Mouse (Mus musculus) frontal cortex, postnatal 25 days (tissue): Measurements from ENCODE around the gene Psmb3.

Experiments
- DNase-seq, 2 experiments: peaks; one replicate each; pipeline ENCODE4 v3.0.0; 2022; ENCODE audit warnings: low spot score in 2 of 2

The Psmb3 gene

DNA sequence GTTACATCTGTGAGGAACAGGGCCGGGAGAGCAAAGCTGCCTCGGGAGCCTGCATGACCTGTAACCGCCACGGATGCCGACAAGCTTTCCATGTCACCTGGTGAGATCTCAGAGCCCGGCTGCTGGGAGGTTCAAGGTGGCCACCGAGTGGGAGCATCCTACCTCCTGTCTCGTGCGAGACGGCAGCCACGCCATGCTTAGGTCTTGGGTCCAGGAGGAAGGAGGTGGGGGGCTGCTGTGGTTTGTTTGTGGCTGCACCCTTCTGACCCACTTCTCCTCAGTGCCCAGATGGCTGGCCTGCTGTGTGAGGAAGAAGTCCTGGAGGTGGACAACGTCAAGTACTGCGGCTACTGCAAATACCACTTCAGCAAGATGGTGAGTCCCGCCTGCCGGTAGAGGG is 36.4 kb upstream of the Psmb3 start:
- DNase-seq: no peak

DNA sequence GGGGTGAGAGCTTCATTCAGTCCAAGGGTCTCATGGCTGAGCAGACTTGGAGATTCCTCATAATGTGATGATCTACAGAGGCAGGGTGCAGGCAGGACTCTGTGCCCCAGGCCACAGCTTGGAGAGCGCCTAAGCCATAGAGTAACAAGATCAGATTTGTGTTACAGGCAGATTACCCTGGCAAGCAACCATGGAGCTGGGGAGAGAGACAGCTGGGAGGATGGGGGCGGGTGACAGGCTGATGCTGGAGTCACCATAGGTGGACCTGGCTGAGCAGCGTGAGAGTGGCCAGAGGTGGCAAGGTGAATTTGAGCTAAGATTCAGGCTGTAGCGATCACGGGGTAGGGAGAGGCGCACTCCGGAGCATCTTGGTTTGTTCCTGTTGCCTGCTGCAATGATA is 35.0 kb upstream of the Psmb3 start:
- no peak for DNase-seq

DNA sequence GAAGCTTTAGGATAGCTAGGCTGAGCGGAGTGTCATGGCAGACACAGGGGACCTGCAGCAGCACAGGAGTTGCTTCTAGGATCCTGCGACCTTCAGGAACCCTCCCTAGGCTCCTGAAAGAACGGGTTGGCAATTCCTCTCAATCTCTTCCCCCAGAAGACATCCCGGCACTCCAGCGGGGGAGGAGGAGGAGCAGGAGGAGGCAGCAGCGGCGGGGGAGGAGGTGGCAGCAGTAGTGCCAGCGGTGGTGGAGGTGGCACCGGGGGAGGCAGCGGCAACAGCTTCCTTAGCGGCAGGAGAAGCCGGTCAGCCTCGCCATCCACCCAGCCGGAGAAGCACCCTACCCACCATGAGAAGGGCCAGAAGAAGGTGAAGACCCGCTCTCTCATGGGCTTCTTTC is 33.9 kb upstream of the Psmb3 start:
- DNase-seq: no peak

DNA sequence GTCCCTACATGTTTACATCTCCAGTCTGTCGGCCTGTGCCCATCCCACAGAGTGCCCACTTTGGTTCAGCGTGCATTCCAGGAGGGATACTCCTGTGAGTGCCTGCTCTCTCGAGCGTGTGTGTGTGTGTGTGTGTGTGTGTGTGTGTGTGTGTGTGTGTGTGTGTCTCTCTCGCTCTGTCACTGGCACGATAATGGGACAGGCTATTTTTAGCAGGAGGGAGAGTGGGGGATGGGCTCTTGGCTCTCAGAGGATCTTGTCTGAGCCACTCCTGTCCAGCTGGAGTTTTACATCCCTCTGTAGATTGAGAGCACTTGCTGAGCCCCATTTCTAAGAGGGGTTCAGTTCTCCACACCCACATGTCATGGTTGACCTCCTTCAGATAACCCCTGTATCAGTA is 33.4 kb upstream of the Psmb3 start:
- no peak for DNase-seq

DNA sequence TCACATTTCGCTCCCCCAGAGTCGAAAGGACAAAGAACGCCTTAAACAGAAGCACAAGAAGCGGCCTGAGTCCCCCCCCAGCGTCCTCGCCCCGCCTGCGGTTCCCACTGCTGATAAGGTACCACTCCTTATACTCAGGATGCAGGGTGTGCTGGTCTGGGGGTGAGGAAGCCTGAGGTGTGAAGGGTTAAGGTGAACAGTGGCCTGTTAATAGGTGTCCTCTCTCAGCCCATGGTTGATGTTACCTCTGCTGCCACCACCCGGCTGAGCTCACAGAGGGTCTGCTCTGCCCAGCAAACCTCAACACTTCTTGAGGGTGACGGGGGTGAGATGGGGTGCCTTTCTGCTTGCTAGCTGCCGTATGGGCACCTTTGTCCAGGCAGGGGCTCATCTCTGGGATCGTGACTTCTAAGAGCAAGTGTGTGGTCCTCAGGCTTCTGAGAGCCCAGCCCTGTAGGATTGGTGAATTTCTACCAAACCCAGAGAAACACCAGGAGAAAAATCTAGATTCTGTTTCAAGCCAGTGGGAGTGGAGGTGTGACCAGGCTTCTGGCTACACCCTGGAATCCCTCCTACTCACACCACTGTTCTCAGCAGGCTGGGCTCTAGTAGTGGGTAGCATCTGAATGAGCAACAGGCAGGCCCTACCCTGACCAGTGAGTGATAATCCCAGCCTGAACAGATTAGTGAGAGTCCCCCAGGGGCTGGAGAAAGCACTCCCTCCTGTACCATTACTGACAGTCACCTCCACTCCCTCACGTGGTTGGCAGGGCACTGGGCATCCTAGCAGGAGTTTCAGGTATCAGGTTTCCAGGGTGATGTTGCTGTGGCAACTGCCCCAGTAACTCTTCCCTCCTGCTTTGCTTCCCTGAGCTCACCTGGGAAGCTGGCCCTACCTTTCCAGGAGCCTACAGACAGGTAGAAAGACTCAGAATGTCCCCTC is 32.7 kb upstream of the Psmb3 start:
- no peak for DNase-seq

DNA sequence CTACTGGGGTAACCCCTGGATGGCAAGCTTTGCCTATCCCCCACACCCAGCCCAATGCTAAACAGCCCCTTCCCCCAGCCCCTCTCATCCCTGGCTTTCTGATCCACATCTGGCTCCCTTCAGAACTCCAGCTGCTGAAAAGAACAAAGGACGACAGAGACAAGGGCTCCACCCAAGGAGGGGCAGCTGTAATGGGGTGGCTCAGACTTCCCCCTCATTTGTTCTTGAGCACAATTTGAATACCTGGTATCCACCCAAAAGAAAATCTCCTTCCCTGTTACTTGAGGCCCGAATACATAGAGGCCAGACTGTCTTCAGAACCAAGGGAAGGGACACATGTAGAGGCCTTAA is 32.0 kb upstream of the Psmb3 start:
- DNase-seq: no peak

DNA sequence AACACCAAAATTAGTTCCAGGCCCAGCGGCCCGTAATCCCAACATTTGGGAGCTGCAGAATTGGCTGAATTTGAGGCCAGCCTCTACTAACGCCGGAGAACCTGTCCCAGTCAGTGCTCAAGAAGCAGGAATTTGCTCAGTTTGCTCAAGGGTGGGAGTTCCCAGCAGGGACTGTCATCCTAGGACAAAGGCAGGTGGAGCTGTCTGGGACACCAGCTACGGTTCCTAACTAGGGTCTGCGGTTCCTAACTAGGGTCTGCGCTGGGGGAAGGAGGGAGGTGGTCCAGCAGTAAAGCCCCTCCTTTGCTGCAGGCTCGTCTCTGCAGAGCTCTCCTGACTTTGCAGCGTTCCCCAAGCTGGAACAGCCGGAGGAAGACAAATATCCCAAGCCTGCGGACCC is 30.1 kb upstream of the Psmb3 start:
- no peak for DNase-seq

DNA sequence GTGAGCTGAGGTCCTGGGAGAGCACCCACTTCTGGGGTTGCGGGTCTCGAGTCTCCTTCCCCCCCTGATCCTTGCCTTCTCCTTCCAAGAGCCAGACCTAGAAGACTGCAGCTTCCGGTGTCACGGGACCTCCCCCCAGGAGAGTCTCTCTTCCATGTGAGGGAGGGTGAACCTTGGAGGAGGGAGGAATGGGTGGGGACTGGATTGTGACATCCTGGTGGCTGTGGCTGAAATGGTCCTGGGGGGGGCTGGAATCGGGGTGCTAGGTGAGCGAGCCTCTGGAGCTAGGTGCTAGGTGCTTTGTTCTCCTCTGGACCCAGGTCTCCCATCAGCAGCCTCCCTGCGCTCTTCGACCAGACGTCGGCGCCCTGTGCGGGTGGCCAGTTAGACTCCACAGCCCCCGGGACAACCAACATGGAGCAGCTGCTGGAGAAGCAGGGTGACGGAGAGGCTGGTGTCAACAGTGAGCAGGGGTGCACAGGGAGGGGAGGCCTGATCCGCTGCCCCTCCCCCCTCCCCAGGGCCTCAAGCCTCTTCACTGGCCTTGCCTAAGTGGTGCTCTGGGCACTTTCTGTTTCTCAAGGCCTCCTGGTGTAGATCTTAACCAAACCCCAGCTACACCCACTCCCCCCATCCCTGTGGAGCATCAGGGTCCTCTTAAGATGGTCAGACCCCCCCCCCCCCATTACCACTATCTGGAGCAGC is 27.0 kb upstream of the Psmb3 start:
- DNase-seq: no peak

DNA sequence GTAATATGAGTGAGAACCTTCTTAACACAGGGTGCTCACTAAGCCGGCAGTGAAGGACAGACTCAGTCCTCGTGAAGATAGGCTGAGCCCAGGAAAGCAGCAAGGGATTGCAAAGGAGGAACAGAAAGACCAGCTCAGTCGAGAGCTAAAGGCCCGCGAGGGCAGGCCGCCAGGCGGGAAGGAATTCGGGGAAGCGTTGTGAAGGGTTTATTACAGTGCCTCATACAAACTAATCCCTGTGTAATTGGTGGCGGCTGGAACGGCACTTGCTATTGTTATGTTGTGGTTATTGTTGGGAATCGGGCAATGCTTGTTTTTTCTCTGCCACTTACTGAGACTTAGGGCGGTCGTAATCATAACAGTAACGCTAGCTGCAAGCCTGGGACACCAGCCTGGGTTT is 25.8 kb upstream of the Psmb3 start:
- DNase-seq: no peak

DNA sequence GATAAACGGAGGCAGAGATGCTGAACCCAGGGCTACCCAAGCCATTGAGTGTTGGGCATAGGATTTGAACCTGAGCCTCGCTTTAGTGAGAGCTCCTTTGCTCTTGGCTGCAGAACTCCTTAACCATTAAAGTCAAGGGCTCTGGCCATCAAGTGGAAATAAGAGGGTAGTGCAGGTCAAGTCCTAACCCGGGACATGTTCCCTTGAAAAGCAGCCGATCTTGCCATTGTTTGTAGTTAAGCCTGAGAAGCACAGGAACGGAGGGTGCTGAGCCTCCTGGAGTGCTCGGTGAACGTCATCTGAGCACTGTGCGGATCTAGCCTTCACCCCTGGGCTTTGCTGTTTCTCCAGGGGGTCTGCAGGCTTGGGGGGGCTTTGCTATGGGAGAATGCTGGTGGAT is 25.4 kb upstream of the Psmb3 start:
- DNase-seq: no peak

DNA sequence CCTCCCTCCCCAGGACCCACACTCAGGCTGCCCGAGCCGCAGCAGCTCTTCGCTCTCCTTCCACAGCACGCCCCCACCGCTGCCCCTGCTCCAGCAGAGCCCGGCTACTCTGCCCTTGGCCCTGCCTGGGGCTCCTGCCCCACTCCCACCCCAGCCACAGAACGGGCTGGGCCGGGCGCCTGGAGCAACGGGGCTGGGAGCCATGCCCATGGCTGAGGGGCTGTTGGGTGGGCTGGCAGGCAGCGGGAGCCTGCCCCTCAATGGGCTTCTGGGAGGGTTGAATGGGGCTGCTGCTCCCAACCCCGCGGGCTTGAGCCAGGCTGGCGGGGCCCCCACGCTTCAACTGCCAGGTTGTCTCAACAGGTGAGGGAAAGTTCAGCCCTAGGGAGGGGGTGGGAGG is 24.9 kb upstream of the Psmb3 start:
- DNase-seq: no peak

DNA sequence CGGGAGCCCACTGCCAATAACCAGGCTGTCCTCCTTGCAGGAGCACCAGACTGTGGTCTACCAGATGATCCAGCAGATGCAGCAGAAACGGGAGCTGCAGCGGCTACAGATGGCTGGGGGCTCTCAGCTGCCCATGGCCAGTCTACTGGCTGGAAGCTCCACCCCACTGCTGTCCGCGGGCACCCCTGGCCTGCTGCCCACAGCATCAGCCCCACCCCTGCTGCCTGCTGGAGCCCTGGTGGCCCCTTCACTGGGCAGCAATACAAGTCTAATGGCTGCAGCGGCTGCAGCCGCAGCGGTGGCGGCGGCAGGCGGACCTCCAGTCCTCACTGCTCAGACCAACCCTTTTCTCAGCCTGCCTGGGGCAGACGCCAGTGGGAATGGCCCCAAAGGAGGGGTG is 22.8 kb upstream of the Psmb3 start:
- DNase-seq: no peak

DNA sequence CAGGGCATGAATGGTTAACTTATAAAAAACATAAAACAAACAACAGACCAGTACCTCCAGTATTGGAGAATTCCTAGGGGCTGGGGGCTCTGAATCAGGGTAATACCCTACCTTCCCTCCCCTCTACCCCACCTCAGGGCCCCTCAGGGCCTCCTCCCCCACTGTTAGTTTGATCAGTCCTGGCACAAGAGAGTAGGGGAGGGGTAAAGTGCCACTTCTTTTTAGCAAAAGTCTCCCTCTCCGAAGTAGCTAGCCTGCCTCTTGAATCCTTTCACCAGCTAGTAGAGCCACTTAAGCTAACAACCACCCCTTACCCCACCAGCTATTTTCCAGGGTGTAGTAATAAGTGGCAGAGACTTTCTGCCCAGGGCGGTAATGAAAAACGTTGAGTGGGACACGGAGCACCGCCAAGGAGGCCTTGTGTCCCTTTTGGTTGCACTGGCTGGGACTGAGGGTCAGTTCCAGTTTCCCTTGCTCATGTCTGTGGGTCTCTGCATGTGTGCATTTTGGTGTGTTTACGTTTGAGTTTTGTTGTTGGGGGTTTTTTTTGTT is 20.6 kb upstream of the Psmb3 start:
- DNase-seq: no peak

DNA sequence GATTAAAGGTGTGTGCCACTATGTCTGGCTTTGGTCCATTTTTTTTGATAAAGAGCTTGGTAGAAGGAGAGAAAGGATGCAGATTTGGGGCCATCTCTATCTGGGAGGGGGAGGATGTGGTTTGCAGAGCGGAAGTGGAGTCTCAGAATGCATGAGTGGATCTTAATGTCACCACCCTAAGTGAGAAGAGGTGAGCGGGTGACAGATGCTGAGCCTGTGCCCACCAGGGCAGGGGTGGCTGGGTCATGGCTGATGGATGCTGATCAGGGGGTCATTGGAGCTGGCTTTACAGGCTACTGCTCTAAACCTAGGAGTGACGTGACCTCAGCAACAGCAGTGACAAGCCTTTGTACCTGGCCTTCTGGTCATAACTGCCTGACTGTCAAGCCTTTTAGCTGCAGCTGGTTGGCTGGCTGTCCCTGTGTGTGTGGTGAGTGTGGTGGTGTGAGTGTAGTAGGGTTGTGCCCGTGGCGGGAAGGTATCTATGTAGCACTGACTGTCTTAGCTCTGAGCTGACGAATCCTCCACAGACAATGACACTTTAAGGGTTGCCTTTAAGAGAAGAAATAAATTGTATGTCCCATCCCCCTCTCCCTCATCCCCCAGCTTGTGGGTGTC is 19.0 kb upstream of the Psmb3 start:
- no peak for DNase-seq

DNA sequence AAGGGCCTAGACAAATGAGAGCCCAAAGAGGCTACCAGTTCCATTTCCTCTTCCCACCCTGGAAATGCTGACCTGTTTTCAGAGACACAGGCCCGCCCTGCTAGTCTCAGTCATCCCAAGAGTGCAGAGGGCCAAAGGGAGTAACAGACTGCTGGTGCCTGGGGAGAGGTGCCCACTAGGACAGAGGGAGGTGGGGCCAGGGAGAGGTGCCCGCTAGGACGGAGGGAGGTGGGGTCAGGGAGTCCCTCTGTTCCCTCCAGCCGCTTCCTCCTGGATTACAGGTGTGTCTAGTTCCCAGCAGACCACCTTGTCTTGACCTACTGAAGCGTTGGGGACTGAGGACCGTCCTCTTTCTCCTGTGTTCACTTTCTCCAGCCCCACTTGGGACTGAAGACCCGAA is 18.4 kb upstream of the Psmb3 start:
- DNase-seq: no peak

DNA sequence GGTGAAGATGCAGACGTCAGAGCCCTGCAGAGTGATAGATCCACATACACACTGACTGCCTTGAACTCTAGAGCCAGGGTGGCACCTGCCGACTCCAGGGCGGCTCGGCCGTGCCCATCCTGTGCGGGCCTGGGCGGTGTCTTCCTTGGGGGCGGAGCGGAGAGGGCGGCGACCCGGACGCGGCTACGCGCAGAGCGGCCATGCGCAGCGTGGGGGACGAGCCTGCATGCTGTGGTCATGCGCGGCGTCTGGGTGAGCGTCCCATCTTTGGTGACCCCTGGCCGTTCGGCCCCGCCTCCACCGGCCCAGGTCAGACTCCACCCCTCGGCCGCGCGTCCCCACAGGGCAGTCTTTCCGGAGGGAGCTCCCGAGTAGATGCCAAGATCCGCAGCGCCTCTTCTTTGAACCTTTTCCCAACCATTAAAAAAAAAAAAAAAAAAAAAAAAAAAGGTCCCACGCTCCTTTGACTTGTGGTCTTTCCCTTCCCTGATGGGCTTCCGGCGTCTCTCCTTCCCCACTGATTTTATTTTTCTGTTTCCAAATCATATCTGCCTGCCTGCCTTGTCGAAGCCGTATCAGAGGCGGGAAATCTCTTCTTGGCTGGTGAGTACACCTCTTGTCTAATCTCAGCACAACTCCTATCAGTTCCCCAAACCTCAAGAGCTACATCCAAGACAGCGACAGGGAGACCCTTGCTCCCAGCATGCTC is 17.4 kb upstream of the Psmb3 start, which contains the start of gene Cisd3:
TSS of gene Cisd3 (plus strand) at position 214 of the 709 bp plus-strand sequence.
- peak; percentile 67 to 71 for DNase-seq

DNA sequence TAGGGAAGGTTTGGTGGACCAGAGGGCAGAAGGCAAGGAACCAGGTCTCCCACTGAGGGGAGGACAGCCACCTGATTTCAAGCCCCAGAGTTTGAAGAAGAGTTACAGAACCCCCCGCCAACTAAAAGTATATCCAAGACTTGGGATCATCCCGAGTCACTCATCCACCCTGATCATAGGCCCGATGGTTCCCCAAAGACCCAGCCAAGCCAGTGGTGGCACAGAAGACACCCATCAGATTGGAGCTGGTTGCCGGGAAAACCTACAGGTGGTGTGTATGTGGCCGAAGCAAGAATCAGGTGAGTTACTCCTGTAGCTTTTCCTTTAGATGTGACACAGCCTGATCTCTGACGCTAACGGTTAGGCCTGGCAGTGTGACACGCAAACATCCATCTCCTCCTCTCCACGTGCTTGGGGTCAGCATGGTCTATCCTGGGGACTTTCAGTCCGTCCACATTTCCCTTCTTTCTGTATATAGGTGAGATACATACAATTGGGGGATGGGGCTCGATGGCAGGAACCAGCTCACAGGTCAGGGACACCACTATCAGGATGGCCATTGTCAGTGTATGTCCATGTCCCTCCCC is 16.8 kb upstream of the Psmb3 start:
- DNase-seq: no peak

DNA sequence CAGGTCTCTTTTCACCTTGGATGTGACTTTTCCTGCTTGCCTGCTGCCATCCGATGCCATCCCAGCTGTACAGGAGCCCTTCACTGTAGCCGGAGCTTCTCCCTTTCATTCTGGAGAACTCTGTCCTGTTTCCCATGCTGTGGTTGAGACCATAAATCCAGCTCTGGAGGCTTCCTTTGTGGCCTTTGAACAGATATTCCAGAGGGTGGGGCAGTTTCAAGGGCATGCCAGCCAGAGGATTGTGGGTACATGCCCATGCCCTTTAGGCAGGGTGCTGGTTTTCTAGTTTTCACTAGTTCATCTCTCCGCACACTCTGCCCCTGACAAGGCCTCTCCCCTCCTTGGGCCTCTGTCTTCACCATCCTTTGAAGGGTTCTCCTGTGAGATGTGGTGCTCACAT is 16.1 kb upstream of the Psmb3 start:
- no peak for DNase-seq

DNA sequence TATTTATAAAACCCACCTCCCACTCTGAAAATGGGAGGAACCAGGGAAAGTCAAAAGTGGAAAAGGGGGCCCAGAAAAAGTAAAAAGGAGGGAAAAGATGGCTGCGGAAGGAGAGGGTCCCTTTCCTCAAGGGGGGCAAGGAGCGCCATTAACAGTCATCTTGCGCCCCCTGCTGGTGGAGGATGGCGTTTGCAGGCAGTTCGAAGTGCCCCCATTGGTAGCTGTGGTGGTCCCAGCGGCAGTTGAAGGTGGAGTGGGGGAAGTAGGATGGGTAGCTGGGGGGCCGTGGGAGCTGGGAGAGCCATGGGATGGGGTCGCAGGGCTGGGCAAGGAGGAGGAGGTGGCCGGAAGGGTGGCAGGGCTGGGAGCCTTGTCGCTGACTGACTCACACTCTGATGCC is 13.3 kb upstream of the Psmb3 start:
- DNase-seq: peak in 1 of 2 experiments; percentile 47

DNA sequence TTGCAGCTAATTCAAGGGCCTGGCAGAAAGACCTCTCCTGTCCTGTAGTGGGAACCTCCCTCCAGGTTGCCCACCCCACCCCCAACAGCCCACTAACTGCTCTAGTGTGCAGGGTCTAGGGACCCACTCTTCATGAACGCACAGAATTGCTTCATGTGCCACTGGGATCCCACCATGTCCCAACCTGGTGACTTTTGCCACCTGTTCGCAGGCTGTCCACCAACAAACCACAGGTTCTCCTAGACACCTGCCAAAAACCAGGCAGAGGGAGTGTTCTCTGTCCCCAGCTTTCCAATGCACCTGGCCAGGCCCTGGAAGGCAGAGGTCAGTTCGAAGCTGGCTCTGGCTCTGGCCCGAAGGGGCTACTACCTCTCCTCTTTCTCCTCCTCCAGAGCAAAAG is 8.8 kb upstream of the Psmb3 start:
- DNase-seq: no peak

DNA sequence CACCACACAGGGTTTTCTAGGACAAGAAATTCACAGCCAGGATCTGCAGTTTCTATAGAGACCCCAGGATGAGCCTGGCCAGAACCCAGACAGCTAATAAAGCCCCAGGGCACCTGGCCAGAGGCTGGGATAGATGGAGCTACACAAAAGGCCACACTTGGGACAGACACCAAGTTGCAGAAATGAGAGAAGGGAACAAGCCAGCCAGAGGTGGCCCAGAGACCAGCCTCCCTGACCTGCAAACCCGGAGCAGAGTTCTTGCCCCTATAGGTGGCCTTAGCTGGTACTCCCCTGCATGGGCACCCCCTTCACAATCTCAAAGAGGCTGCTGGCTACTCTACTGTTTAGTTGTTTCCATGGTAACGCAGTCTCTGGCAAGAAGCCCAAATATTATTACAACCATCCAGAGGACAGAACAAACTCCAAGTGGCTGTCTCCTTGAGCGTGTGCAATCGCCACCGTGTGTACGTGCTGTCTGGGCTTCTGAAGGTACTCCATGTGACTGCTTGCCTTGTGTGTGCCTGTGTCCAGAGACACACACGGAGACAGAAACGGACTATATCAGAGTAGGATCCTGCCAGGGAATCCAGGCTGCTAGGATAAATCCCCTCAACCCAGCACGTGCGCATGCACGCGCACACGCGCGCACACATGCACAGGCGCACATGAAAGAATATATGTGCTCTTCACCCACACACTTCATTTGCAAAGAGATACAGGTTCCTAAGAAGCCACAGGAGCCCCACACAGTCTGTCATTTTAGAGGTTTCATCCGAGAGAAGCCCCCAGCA is 8.1 kb upstream of the Psmb3 start:
- no peak for DNase-seq
